In the genomic region with DNA sequence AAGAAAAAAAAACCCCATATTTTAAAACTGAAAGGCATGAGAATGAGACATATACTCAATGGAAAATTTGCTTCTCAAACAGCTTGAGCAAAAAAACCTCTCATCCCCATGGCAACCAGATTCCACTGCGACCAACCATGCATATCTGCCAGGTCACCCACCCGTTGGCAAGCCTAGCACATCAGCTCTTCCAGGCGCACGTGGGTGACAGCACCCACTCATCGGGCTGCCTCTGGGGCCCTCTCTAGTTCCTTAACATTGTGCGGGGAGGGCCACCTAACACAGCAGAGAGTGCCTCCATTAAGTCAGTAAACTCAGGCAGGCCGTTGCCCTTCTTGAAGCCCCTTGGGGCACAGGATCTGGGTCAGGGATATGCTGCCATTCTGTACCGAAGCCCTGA, we compare ENCODE assay signal across 9 mouse cellular contexts. TPM values are rescaled to one million over a fixed set of nuclear protein-coding genes. Genes with fewer than 3 reads are reported as not detected.
DNase-seq lines count a peak whose midpoint lies in the region; ATAC-seq and TF ChIP-seq lines count a peak whose summit lies in the region.
"Had no signal": no experiment of that assay in that cellular context is flagged by ENCODE, and none has a peak within 500 bp of the region (broad histone marks: within the 10 kb centered on the region; RNA-seq: fewer than 3 reads in every experiment).

No protein-coding gene starts in this region.

- H3K4me2 ChIP-seq in forebrain, postnatal 0 days (ENCODE audit: low read depth): no peak overlapping the region
- H3K4me2 ChIP-seq: liver, embryonic 13.5 days had no signal

- TF ChIP-seq CTCF in forebrain, postnatal 0 days (IDR thresholded peaks at IDR 0.05; ENCODE audit: low read depth): no peak

- H3K9me3 ChIP-seq in forebrain, postnatal 0 days (ENCODE audit: low read length): no peaks in the 10 kb centered on the region
- H3K9me3 ChIP-seq: liver, embryonic 13.5 days had no signal

- intact Hi-C loops in heart, postnatal 14 days (cut with DNase I): no loop called here
- intact Hi-C loops in heart, postnatal 36 days (cut with DNase I): no loop called here

- ATAC-seq in forebrain, postnatal 0 days: peak; percentile 92
- ATAC-seq in granulocyte monocyte progenitor cell, adult 5-6 weeks (replicated peaks; ENCODE audit: poor library complexity, severe bottlenecking): no peak

- H3K36me3 ChIP-seq in forebrain, postnatal 0 days (ENCODE audit: insufficient read depth): no peaks in the 10 kb centered on the region
- H3K36me3 ChIP-seq: liver, embryonic 13.5 days had no signal

- H3K27ac ChIP-seq in forebrain, postnatal 0 days (ENCODE audit: low read depth, low read length): peak overlapping the region; percentile 76
- H3K27ac ChIP-seq: liver, embryonic 13.5 days had no signal

- 36% methylated on average over 8 of the region's 8 CpGs for WGBS in forebrain, postnatal 0 days

- no peaks in the 10 kb centered on the region for H3K27me3 ChIP-seq in forebrain, postnatal 0 days (ENCODE audit: insufficient read depth, low read length)
- H3K27me3 ChIP-seq: liver, embryonic 13.5 days had no signal

- H3K4me1 ChIP-seq in forebrain, postnatal 0 days (ENCODE audit: insufficient read depth): peaks cover 11% of the 10 kb centered on the region

- no peak overlapping the region for H3K4me3 ChIP-seq in forebrain, postnatal 0 days (ENCODE audit: low read depth, low read length)
- H3K4me3 ChIP-seq: liver, embryonic 13.5 days had no signal

- DNase-seq in heart, adult 11 months: peak; percentile 72
- DNase-seq in heart, postnatal 14 days: no peak
- DNase-seq in forebrain, postnatal 0 days: peak; percentile 87
- DNase-seq in layer of hippocampus, adult 9-11 months: peak; percentile 96
- DNase-seq in retina, embryonic 14.5 days (ENCODE audit: low spot score): peak; percentile 32
- no peak for DNase-seq in heart, postnatal 36 days
- no peak for DNase-seq in urinary bladder, postnatal 36 days (ENCODE audit: low spot score in 2 of 2)
- DNase-seq: liver, embryonic 13.5 days had no signal

- no peak overlapping the region for H3K9ac ChIP-seq in forebrain, postnatal 0 days
- H3K9ac ChIP-seq: liver, embryonic 13.5 days had no signal

RNA-seq across cellular contexts. Expression of gene Chrna1, which starts 24.9 kb away (rescaled TPM):
- not detected for total RNA-seq in heart, postnatal 14 days (2021)
- total RNA-seq in forebrain, postnatal 0 days (2014; rRNA removed): 0.05 TPM in 1 of 2 replicates, not detected in the other
- polyA plus RNA-seq in forebrain, postnatal 0 days (2015; fragmentation: Nextera tagmentation; extraction: Ambion mirVana): 0.08 and 0.17 TPM in 2 replicates
- total RNA-seq in granulocyte monocyte progenitor cell, adult 5-6 weeks (2014; fragmentation: Nextera tagmentation): not detected in 2 replicates
- not detected in 2 replicates for total RNA-seq in granulocyte monocyte progenitor cell, adult 5-6 weeks (2017)
- not detected for total RNA-seq in heart, postnatal 36 days (2021)

Comparison
In these comparisons a context has a peak if more than half of its experiments do, and no peak if none do; other contexts are left out.
1. DNase-seq: peak in heart, adult 11 months (single experiment), forebrain, postnatal 0 days (single experiment), layer of hippocampus, adult 9-11 months (single experiment) and retina, embryonic 14.5 days (single experiment); none in heart, postnatal 14 days (0 of 2), heart, postnatal 36 days (0 of 2) and urinary bladder, postnatal 36 days (0 of 2).